Mouse (Mus musculus): Measurements from ENCODE around the gene Zic4. TPM values are rescaled to one million over a fixed set of nuclear protein-coding genes. Genes with fewer than 3 reads are reported as not detected.

The Zic4 gene
- total and polyA plus RNA-seq, 3 experiments = not detected

GRCm38 (mm10) chr9:91379781-91380457, 17.7 kb downstream of the Zic4 start:
- DNase-seq = no peak

GRCm38 (mm10) chr9:91380458-91380914, 18.3 kb downstream of the Zic4 start:
- DNase-seq = no peak

- DNase-seq = no peak
Observed at GRCm38 (mm10) chr9:91381284-91382110, 19.3 kb downstream of the Zic4 start.

- DNase-seq = no peak
Observed at GRCm38 (mm10) chr9:91382111-91382379, 19.8 kb downstream of the Zic4 start.

GRCm38 (mm10) chr9:91382471-91383255, 20.4 kb downstream of the Zic4 start:
- DNase-seq = no peak

- DNase-seq = no peak
Observed at GRCm38 (mm10) chr9:91383441-91384135, 21.4 kb downstream of the Zic4 start.

- DNase-seq = no peak
Observed at GRCm38 (mm10) chr9:91384136-91384500, 21.9 kb downstream of the Zic4 start.

GRCm38 (mm10) chr9:91384693-91385560, 22.7 kb downstream of the Zic4 start:
- no peak for DNase-seq

GRCm38 (mm10) chr9:91385561-91386430, 23.6 kb downstream of the Zic4 start:
- no peak for DNase-seq

GRCm38 (mm10) chr9:91386502-91386890, 24.3 kb downstream of the Zic4 start:
- no peak for DNase-seq

GRCm38 (mm10) chr9:91386891-91387739, 24.9 kb downstream of the Zic4 start:
- no peak for DNase-seq

- DNase-seq = no peak
Observed at GRCm38 (mm10) chr9:91387740-91388080, 25.5 kb downstream of the Zic4 start.

GRCm38 (mm10) chr9:91388173-91388572, 26.0 kb downstream of the Zic4 start:
- DNase-seq = no peak

GRCm38 (mm10) chr9:91393376-91394068, 31.3 kb downstream of the Zic4 start:
- no peak for DNase-seq

GRCm38 (mm10) chr9:91394211-91394646, 32.0 kb downstream of the Zic4 start:
- no peak for DNase-seq

GRCm38 (mm10) chr9:91395066-91395772, 33.0 kb downstream of the Zic4 start:
- no peak for DNase-seq

- no peak for DNase-seq
Observed at GRCm38 (mm10) chr9:91399976-91400375, 37.8 kb downstream of the Zic4 start.

GRCm38 (mm10) chr9:91400482-91401093, 38.4 kb downstream of the Zic4 start:
- DNase-seq = no peak

Measured in adrenal gland, adult 2 months (tissue).